Mouse (Mus musculus) c-Kit-positive CD71-positive TER-119-negative erythroid progenitor cells, embryonic 14.5 days (primary cell): ENCODE measurements at regions not wholly inside any gene's neighbourhood (a gene's known extent, or its start where the extent isn't known, plus 50 kb on each side); places are given as distances from the start of the nearest gene placed in this dataset.

Experiments used
- DNase-seq: peaks from one replicate; pipeline ENCODE4 v3.0.0-alpha.2; 2013; ENCODE audit warnings: low read depth

DNA sequence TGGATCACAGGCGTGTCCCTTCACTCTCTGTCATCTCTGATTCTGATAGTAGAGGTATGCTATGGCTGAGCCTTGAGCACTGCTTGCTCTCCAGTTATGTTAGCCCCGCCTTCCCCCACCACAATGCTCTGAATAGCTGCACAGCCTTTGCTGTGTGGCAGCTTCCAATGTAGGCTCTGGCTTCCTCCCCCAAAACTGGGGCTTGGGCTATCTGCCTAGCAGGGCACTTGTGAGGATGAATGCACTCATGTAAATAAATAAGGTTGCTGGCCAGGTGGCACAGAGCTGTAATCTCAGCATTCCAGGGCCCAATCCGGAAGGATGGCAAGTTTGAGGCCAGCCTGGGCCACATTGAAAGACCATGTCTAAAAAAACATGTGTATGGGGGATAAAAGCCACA is 103.6 kb upstream of the Sdk1 start:
- DNase-seq: no peak

GRCm38 (mm10) chr5:141138771-141139360 is 102.4 kb upstream of the Sdk1 start:
- DNase-seq: no peak

- DNase-seq: no peak
Observed at GRCm38 (mm10) chr5:141139361-141139912, 101.9 kb upstream of the Sdk1 start.

GRCm38 (mm10) chr5:141160391-141160790 is 80.9 kb upstream of the Sdk1 start:
- no peak for DNase-seq

GRCm38 (mm10) chr5:141160956-141161355 is 80.3 kb upstream of the Sdk1 start:
- no peak for DNase-seq

- DNase-seq: no peak
Observed at GRCm38 (mm10) chr5:141182442-141182841, 58.8 kb upstream of the Sdk1 start.

GRCm38 (mm10) chr5:141189033-141189432 is 52.3 kb upstream of the Sdk1 start:
- no peak for DNase-seq
